Mouse (Mus musculus) cerebellum, postnatal 10 days (tissue): ENCODE results near the gene Tjp3.

Source experiments
- DNase-seq, 2 experiments: peaks; one replicate each; pipeline ENCODE4 v3.0.0; 2021; ENCODE audit warnings: mixed read lengths in 2 of 2

The Tjp3 gene

GRCm38 (mm10) chr10:81319330-81319699 is 27.9 kb upstream of the Tjp3 start:
- peak; percentile 65 to 70 for DNase-seq

- DNase-seq: peak; percentile 66 to 69
Observed at GRCm38 (mm10) chr10:81318589-81319329, 27.4 kb upstream of the Tjp3 start.

GRCm38 (mm10) chr10:81317273-81317672 is 25.9 kb upstream of the Tjp3 start:
- no peak for DNase-seq

- DNase-seq: peak in 1 of 2 experiments; percentile 56
Observed at GRCm38 (mm10) chr10:81316338-81317060, 25.1 kb upstream of the Tjp3 start.

GRCm38 (mm10) chr10:81315587-81315986 is 24.2 kb upstream of the Tjp3 start:
- DNase-seq: no peak

- no peak for DNase-seq
Observed at GRCm38 (mm10) chr10:81314201-81314600, 22.8 kb upstream of the Tjp3 start.

GRCm38 (mm10) chr10:81313581-81313980 is 22.2 kb upstream of the Tjp3 start:
- DNase-seq: no peak

- no peak for DNase-seq
Observed at GRCm38 (mm10) chr10:81309571-81309970, 18.2 kb upstream of the Tjp3 start.

- DNase-seq: no peak
Observed at GRCm38 (mm10) chr10:81306837-81307682, 15.7 kb upstream of the Tjp3 start.

- no peak for DNase-seq
Observed at GRCm38 (mm10) chr10:81306173-81306668, 14.8 kb upstream of the Tjp3 start.

GRCm38 (mm10) chr10:81305663-81306062 is 14.3 kb upstream of the Tjp3 start:
- DNase-seq: peak in 1 of 2 experiments; percentile 67

- DNase-seq: peak; percentile 81 to 87
Observed at GRCm38 (mm10) chr10:81304597-81305238, 13.3 kb upstream of the Tjp3 start.

GRCm38 (mm10) chr10:81303761-81304160 is 12.4 kb upstream of the Tjp3 start:
- DNase-seq: no peak

GRCm38 (mm10) chr10:81303258-81303657 is 11.9 kb upstream of the Tjp3 start:
- DNase-seq: no peak

GRCm38 (mm10) chr10:81302781-81303218 is 11.4 kb upstream of the Tjp3 start:
- no peak for DNase-seq

- no peak for DNase-seq
Observed at GRCm38 (mm10) chr10:81302288-81302687, 10.9 kb upstream of the Tjp3 start.

- DNase-seq: peak; percentile 68 to 78
Observed at GRCm38 (mm10) chr10:81301321-81301720, 9.9 kb upstream of the Tjp3 start.

GRCm38 (mm10) chr10:81300352-81300907 is 9.0 kb upstream of the Tjp3 start:
- no peak for DNase-seq

- no peak for DNase-seq
Observed at GRCm38 (mm10) chr10:81299585-81300351, 8.4 kb upstream of the Tjp3 start.

- no peak for DNase-seq
Observed at GRCm38 (mm10) chr10:81298369-81299100, 7.2 kb upstream of the Tjp3 start.

GRCm38 (mm10) chr10:81297845-81298244 is 6.5 kb upstream of the Tjp3 start:
- DNase-seq: no peak
